Mouse (Mus musculus) cerebellum, adult 18-20 months (tissue): ENCODE measurements at regions not wholly inside any gene's neighbourhood (a gene's known extent, or its start where the extent isn't known, plus 50 kb on each side); places are given as distances from the start of the nearest gene placed in this dataset.
A peak's percentile ranks its signal among the peaks of the same experiment; 100 is the strongest.

Source experiments
- DNase-seq, 2 experiments: peaks; one replicate each; pipeline ENCODE4 v3.0.0; 2021

DNA sequence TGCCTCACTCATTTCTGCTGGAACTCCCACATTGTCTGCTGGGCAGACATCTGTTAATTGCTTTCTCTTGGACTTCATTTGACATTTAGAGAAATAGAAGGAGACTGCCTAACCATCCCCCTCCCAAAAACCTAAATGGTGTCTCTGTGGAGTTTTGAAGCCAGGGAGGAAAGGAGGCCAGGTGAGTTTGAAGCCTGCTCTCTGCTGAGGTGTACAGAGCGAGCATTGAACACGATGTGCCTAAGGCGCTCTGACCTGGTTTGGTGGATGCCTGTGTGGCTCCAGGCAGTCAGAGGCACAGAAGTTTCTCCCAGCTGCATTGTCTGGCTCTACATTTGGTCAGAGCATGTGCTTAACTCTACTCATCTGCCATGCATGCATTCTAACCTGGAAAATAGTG lies 302.6 kb upstream of the Camk1g start:
- DNase-seq = no peak

DNA sequence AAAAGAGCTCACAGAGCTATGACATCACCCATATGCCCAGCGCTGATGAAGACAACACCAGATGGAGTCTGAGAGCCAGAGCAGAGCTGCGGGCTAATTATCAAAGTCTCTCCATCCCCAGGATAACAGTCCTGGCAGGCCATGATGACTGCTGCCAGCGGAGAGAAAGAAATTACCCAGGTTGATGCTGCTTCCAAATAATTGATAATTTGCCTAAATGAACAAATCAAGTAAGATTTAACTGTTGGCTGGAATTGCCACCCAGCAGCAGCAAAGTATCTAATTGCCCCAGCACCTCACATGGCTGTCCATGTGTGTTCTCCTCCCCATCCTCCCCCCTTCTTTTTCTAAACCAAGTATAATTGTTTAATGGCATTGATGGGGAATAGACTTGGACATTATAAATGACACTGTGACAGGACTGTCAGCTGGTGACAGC lies 301.7 kb upstream of the Camk1g start:
- DNase-seq = peak; percentile 16 to 26

DNA sequence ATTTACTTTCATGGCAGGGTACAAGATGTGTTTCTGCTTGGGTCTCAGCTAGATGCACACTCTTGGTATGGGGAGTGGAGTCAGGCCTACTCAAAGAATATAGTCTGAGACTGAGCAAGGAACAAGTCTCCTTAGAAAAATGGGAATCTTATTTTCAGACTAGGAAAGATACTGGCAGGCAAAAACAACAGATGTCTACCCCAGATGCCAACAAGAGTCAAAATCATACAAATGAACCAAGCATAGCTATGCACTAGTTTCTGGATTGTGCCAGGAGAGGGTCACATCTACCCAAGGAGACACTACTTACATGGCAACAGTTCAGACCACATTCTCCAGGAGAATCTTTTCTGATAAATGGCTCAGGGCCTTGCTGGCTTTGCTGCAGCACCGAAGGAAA lies 300.9 kb upstream of the Camk1g start:
- DNase-seq = no peak

DNA sequence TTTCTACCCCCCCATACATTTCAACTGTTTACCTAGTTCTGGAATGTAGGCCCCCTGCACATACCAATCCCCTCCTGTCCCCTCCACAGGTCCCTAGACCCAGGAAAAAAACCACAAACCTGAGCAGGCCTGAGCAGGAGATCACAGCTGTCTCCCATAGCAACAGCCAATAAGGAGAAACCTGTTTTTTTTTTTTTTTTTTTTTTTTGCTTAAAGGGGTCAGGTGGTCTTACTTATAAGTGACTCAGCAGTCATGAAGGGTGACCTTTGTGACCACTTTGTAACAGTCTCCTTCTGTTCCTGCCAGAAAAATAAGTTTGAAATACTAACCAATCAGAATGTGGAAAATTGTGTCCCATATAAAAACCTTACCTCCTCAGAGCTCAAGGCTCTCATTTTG lies 299.9 kb upstream of the Camk1g start:
- no peak for DNase-seq

DNA sequence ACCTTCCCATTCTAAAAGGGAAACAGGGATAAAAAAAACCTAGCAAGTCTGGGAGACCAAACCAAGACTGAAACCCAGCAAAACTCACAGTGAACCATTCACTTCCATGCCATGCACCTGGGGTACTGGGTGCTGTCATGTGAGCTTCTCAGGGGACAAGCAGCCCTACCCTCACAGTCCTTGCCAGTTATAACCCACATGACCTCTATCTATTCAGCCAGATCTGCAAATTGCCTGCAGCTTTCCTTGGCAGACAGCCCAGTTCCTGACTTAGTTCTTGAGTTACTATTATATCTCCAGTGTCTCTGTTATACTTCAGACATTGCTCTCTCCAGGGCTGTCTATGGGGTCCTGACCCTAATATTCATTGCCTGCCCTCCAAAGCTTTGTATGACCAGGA lies 298.7 kb upstream of the Camk1g start:
- peak in 1 of 2 experiments; percentile 12 for DNase-seq

DNA sequence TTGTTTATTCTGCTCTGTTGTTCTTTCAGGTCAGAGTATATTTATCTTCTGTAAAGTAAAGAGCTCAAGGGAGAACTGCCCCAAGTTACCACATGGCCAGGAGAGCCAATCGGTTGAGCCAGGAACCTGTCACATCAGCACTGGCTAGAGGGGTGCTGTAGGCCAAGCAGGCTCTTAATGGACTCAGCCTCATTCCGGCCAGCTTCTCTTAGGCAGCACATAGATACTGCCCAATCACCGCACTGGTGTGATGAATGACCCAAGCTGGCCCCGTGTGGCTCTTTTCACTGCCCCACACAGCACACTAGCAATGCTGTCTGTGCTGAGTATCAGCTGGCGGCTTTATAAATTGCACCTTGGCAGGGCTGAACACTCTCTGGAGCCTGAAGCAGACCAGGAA lies 295.8 kb upstream of the Camk1g start:
- DNase-seq = no peak

DNA sequence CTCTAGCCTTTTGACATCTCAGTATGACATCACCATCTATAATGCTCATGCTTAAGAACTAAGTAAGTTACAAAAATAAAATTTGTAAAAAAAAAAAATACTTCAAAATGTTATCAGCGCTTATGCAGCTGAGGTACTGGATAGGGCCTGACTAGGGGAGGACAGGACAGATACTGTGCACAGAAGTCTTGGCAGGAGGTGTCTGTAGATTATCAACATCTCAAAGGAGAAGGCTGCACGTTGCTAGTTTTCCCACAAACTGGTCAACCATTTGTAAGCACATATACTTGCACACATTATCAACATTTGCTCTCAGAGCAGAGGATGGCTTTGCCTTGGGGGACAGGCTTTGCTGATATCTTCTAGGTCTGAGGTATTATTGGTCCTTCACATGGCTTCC lies 294.5 kb upstream of the Camk1g start:
- DNase-seq = no peak

DNA sequence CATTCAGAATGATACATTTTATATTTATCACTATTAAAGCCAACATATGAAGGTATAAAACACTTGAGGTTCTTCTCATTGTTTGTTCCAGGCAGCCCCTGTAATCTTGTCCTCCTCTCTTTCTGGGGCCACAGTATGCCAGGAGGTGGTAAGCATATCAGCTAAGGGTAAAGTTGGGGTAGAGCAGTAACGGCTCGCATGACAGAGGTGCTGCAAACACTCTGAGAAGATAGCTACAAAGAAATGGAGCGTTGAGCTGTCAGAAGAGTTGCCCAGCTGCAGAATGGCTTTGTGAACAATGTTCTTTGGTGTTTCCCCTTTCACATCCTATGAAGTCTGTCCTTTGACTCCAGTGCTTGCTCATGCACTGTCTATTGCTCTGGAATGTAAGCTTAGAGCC lies 293.5 kb upstream of the Camk1g start:
- no peak for DNase-seq

DNA sequence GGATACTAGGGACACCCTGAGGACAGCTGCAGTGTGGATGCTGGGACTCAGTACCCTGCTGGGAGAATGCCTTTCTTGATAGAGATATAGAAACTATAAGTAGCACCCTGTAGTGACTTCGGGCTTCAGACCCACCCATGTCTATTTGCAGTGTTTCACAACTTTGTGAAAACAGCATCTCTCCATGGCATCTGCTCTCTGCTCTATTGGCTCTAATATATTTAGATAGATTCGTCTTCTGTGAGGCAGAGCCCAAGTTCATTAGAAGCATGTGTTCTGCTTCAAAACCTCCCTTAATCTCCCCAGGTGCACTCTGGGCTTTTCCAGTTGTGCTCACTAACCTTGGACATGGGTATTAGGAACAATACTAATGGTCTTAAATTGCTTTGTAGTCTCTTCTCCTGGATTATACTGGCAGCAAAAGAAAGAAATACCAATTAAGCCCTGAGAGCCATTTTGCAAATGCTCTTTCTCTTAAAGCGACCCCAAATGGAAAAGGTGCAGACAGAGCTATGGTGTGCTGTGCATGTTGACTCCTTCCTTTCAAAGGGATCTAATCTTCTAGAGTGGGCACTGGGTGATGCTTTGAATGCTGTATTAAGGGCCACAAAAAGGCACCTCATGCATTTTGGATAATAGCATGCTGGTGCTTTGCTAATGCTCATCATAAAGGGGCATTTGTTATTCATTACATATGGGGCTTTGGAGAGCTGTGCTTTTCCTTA lies 292.2 kb upstream of the Camk1g start:
- DNase-seq = no peak

DNA sequence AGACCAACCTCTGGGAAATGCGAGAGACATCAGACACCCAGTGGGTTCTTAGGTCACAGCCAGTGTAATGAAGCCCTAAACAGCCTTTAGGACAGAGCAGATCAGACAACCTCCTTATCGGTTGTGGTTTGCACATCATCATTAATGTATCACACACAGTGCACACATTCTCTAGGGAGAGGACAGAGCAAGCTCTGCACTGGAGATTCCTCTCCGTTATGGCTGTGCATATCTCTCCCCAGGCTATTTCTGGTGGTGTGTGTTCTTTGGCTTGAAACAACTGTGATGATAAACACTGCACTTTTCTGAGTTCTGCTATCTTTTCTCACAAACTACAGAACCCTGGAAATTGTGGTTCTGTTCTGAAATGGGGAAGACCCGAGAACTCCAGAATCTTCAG lies 291.3 kb upstream of the Camk1g start:
- DNase-seq = no peak

DNA sequence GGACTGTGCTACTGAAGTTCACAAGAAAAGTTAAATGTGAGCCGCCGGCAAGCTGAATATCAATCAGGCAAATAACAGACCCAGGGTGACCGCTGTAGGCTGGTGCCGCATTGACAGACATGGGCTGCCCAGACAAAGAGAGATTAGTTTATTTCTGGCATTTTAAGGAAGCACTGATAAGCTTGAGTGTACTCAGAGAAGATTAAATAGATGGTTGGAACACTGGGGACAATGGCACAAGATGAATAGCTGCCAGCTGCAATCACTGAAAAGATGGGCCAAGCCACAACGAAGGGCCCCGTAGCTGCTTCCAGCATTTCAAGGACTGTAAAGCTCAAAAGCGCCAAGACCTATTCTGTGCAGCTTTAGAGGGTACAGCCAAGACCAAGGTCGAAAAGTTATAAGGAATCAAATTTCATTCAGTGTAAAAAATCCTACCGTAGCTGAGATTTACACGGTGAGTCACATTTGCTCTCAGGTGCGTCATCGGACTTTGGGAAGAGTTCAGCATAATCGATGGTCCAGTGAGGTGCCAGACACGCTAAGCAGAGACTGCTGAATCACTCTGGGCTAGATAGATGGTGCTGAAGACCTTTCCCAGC lies 285.1 kb upstream of the Camk1g start:
- DNase-seq = no peak

DNA sequence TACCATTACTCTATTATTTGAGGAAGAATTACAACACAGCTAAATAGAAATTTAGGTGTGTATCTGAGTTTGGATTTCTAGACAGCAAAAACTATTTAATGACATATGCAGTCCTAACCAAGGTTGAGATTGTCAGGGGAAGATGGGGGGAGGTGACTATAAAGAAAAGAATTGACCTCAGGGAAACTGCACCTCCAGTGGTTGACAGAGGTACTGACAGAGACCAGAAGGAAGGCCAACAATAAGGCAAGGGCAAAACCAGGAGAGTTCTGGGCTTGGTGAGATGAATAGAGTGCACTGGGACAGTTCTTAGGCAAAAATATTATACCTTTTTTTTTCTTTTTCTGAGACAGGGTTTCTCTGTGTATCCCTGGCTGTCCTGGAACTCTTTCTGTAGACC lies 280.2 kb upstream of the Camk1g start:
- DNase-seq = no peak

DNA sequence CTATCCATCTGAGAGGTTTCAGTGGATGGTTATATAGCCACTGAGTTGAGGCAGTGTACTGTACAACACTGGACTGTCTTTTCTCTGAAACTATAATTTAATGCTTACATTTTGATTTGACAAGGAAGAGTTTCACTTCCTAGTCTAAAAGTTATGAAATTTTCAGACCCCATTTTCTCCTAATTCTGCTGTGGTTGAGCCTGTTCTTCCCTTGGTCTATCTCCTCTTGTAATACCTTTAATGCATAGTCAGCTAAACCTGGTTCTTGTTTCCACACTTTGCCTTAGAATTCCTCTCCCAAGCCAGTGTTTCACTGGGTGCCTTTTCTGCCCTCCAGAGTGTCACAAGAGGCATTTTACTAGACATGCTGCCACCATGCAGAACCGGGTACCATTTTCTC lies 279.3 kb upstream of the Camk1g start:
- no peak for DNase-seq

DNA sequence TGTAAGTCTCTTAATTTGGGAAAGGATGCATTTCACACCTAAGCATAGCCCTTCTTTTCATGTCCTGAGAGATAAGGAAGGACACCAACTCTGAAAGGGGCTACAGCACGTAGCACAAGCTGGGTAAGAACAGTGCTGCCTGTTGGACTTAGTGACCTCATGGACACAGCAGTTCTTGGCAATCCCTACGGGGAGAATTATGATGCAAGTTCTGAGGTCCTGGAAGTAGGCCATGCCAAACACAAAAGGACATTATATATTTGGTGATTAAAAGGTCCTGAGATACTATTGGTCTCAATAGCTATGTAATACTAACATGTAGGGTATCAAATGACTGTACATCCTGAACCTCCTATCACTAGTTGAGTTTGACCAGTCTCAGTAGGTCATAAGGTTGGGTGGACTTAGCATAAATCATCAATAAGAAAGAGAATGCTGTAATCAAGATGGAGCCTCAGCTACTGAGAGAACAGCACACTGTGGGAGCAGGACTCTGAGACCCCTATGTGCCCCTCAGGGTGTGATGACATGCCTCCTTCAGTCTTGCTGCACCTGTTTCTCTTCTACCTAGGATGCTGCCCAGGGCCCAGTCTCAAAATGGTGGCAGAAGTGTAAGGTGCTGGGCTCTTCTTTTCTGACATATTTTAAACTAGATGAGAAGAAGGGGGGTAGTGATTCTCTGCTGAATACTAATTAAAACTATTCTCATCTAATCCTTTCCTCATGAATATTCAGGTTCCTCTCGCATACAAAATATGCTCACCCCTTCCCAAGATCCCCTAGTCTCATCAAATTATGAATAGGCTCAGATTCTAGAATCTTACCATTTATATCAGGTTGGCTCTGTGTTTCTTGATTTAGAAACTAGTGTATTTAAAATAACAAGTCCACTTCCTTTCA lies 277.5 kb upstream of the Camk1g start:
- DNase-seq = no peak

DNA sequence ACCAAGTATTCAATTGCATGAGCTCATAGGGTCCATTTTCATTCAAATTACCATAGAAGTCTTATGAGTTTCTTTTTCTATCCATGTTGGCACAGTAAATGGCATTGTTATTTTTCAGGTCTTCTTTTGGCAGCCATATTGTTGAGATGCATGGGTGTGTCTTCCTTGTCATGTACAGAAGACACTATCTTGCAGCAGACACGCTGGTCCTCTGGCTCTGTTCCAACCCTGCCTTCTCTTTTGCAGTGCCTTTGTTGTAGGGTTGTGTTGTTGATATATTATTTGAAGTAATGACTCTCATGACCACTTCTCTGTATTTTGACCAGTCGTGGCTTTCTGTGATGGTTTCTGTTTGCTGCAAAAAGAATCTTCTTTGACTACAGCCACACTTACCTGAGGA lies 274.4 kb upstream of the Camk1g start:
- DNase-seq = no peak

DNA sequence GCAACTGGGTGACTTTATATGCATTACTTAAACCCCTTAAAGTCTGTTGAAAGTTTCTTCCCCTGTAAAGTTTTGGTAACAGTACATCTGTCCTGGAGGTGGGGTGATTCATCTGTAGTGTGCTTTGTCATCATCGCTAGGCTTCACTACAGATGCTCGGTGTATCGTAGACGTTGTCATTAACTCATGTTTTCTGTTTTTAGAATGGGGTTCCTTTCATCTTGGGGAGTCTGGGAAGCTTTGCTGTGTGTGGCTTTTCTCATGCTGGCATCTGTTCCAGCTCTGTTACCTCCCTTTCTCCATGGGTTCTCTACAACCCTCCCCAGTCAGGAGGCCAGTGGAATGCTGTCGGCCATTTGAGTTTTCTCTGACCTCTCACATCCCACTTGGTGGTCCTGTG lies 266.4 kb upstream of the Camk1g start:
- DNase-seq = no peak

DNA sequence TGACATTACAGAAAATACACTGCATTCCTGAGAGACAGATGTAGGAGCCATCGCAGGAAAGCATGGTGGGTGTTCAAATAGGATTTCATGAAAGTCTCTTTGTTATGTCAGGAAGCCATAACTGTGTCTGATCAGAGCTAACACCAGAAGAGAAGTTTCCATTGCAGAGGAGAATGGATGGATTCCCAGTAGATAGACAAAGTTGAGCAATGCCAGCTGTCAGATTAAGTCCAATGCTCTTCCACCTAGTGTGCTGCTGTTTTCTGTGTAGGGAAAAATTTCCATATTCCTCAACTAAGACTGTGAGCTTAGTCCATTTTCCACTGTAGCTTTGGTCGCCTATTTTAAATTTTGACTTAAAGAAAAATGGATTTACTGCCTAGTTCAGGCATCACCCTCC lies 262.0 kb upstream of the Camk1g start:
- DNase-seq = no peak

DNA sequence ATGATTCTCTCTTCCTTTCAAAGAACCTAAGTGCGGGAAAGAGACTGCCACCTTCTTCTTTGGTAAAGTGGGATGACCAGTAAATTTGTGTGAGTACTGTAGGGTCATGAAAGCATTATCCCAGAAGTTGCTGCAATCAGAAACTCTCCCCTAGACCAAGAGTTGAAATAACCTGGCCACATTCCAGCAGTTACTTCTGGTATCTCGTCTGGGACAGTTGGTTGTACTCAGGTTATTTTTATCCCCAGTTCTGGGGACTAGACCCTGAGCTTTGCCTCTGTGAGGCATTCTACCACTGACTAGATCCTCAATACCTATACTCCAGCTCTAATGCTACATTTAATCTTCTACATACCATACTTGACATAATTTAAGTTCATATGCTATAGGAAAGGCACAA lies 259.8 kb upstream of the Camk1g start:
- no peak for DNase-seq

DNA sequence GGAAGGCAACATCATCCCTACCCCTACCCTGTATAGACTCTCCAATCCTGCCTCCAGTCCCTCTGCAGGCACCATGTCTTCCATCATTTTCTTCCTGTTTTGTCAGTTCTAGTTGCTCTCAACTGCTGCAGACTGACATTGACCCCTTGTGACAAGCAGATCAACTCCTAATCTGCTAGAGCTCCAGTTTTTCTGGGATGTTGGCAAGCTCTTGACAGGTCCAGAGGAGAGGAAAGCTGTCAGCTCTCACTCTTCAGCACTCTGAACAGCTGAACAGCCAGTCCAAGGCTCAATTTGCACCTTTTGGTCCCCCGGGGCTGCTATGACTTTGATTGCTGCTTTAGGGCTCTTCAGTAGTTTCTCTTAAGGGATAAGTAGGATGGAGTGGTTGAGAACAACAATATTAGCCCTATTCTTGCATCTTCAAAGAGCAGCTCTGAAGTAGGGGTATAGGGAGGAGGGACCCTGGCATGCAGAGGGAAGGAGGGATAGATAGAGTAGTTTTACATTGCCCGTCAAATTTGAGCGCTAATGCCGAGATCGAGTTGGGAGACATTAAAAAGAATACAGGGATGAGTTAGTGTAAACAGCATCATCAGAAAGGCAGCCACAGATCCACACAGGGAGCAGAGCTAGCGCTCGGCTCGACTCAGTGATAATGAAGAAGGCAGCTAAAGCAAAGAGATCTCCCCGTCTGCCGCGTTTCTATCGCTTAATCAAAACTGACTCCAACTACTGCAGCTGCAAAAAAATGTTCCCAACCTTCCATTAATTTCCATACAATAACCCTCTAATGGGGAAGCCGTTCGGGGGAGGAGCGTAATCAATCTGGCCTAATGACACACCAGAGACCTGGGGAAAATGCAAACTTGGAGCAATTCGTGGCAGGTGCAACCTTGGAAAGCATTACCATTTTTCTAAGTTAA lies 257.1 kb upstream of the Camk1g start:
- DNase-seq = no peak

DNA sequence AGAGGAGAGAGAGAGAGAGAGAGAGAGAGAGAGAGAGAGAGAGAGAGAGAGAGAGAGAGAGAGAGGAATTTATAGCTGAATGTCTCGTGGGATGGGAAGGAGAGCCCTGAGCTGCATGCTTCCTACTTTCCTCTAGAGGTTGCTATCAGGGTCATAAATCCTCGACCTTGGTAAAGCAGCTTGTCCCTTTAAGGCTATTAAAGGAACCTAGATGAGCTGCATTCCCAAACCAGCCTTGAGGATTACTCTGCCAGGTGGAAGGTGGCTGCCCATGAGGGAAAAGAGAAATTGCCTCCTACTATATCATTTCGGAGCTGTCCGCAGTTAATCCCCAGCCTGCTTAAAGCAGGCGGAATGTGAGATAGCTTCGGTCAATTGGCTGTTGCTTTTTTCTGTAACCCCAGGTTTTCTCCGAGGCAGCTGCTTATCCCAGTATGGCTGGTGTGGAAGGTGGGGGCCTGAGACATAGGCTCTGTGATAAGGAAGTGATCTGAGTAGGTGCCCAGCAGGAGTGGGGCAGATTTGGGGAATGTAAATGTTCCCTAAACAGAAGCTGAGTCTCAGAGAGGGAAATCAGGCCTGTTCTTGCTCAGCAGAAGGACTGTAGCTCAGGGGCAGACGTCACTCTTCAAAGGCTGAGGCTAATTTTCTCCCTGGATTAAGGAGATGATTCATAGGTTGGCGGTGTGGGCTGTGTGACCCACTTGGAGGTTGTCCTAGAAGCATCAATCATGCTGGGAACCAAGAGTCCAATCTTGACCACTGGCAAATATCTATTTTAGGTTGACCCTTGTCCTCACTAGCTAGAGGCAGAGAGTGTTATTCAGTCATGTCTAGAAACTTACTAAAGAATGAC lies 255.2 kb upstream of the Camk1g start:
- DNase-seq = peak; percentile 2 to 11

DNA sequence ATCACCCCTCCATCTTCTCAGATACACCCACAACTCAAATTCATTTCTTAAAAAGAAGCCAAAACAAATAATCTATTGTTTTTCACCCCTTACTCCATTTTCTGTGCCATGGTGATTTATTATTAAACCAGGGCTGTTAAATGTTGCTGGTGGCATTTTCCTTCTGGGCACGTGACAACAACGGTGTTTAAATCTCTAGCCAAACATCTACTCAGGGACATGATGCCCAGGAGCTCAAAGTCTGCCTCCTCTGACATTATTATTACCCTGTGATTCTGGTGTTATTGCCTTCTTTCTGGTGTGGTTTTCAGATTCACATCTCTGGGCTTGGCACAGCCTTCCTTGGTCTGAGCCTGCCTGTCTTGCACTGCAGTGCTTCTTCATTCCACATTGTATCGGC lies 253.5 kb upstream of the Camk1g start:
- no peak for DNase-seq

DNA sequence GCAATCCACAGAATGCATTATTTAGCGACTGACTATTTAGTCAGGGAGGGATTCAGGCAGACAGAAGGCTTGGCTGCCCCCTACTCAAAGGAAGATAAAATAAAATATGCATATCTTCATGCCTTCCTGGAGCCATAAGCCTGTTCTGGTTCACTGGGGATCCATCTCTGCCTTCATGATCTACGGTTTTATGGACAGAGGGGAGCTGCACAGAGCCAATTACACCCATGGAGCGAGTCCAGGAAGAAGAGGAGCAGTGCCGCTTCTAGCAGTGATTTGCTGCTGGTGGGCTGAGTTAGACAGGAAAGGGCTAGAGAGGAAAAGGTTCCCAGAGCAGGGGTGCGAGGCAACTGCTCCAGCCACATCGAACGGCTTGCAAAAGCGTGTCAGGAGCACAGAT lies 248.2 kb upstream of the Camk1g start:
- no peak for DNase-seq
